Mouse (Mus musculus): ENCODE data around the gene Pax6. TPM values are rescaled to one million over a fixed set of nuclear protein-coding genes. Genes with fewer than 3 reads are reported as not detected.

Pax6 gene
- polyA plus RNA-seq, 1 experiment, result 84.5 TPM

DNA sequence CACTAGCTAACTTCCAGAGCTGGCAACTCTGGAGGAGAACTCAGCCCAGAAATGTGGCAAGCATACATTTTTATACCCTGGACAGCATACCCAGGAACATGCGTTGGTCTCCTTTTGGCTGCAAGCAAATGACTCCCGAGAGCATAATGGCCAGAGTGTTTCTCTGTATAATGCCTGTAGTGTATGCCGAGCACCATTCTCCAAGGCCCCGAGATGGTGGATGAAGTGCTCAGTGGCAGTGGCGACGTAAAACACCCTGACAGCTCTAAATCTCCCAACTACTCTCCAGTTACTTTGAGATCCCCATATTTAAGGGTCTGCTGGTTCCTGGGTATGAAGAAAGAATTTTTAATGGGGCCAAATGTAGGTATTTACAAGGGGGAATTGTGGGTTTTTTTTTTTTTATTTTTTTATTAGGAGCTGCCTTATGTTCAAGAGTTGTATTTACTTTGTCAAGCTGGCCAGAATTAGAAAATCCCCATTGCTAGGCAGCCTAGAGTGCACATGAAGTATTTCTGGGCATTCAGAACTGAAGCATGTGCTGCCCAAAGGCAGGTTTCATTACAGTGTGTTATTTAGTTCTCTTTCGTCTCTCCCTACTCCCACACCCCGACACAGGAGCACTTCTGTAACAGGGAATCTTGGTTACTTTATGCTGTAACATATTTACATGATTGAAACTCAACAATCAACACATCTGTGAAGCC is 46.9 kb downstream of the Pax6 start:
- no peak overlapping the region for H3K27ac ChIP-seq (ENCODE audit: insufficient read depth, low read length)
- no peak for DNase-seq
- H3K4me1 ChIP-seq (ENCODE audit: control insufficient read depth, insufficient read depth, low read length), result peaks cover 6% of the 10 kb centered on the region; the same call in 1 of the 2 replicates
- H3K4me3 ChIP-seq (replicated peaks; ENCODE audit: insufficient read depth, low read depth, low read length), result no peak overlapping the region
- TF ChIP-seq POLR2A (IDR thresholded peaks at IDR 0.05; ENCODE audit: borderline replicate concordance, insufficient read depth, low read length), result no peak
- WGBS, result 79% methylated on average over 8 of the region's 8 CpGs
- no peaks in the 10 kb centered on the region for H3K27me3 ChIP-seq (ENCODE audit: control insufficient read depth, insufficient read depth, low read length)

DNA sequence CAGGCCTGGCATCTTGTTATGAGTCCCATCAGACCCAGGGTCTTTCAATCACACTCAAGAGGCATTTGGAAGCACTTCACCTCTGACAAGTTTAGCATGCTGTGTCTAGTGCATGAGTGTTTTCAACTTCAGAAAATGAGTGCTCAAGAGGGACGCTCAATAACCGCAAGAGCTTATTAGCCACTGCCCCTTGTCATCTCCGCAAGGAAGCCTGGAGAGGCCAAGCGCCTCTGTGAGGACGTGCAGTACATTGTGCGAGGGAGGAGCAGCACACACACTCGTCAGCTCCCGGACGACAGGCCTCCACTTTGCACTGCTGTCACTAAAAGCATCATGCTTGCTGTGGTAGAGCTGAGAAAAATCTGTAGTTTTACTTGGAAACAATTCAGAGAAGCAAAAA is 58.0 kb downstream of the Pax6 start:
- no peak for DNase-seq
- H3K27me3 ChIP-seq (ENCODE audit: control insufficient read depth, insufficient read depth, low read length), result no peaks in the 10 kb centered on the region
- TF ChIP-seq CTCF (IDR thresholded peaks at IDR 0.05; ENCODE audit: borderline replicate concordance, insufficient read depth, low read depth, low read length) (no peak), POLR2A (IDR thresholded peaks at IDR 0.05; ENCODE audit: borderline replicate concordance, insufficient read depth, low read length) (no peak)
- no peak overlapping the region for H3K4me3 ChIP-seq (replicated peaks; ENCODE audit: insufficient read depth, low read depth, low read length)
- H3K4me1 ChIP-seq (ENCODE audit: control insufficient read depth, insufficient read depth, low read length), result peaks cover 8% of the 10 kb centered on the region; the same call in 1 of the 2 replicates
- WGBS, result 76% methylated on average over 9 of the region's 9 CpGs
- no peak overlapping the region for H3K27ac ChIP-seq (ENCODE audit: insufficient read depth, low read length)

DNA sequence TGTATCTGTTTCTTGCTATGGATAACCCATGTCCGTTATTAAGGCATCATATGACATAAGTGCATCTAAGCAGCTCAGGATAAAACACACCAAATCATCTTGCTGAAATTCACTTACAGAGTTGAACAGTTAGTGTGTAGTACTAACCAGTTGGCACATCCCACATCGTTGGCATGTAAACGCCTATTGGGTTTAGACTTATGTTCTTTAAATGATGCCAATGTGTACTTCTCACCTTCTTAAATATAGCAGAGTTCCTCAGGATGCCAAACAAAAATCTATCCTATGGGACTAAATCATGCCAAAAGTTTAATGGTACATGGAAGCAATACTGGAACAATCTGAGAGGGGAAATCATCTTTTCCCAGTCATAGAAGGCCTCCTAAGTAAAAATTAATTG is 62.0 kb downstream of the Pax6 start:
- peaks cover 4% of the 10 kb centered on the region; the same call in 1 of the 2 replicates for H3K4me1 ChIP-seq (ENCODE audit: control insufficient read depth, insufficient read depth, low read length)
- H3K4me3 ChIP-seq (replicated peaks; ENCODE audit: insufficient read depth, low read depth, low read length), result no peak overlapping the region
- H3K27me3 ChIP-seq (ENCODE audit: control insufficient read depth, insufficient read depth, low read length), result no peaks in the 10 kb centered on the region
- WGBS, result 41% methylated on average over 3 of the region's 3 CpGs
- TF ChIP-seq CTCF (IDR thresholded peaks at IDR 0.05; ENCODE audit: borderline replicate concordance, insufficient read depth, low read depth, low read length) (no peak), POLR2A (IDR thresholded peaks at IDR 0.05; ENCODE audit: borderline replicate concordance, insufficient read depth, low read length) (no peak)
- no peak overlapping the region for H3K27ac ChIP-seq (ENCODE audit: insufficient read depth, low read length)
- no peak for DNase-seq

DNA sequence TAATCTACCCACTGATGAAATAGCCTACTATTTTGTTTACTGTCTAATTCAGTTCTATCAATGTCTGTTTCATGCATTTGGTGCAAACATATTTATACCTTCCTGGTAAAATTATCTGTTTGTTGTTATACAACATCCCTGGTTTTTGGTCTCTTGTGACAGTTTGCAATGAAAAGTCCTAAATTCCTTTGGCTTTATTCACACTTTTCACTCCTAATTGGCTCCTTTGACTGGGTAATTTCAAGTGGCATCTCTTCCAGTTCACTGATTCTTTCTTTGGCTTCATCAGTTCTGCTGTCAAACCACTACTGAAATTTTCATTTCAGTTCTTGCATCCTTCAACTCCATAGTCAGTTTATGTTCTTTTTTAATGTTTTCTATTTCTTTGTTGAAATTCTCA is 67.5 kb downstream of the Pax6 start:
- Histone ChIP-seq H3K27ac (ENCODE audit: insufficient read depth, low read length) (no peak overlapping the region), H3K4me3 (replicated peaks; ENCODE audit: insufficient read depth, low read depth, low read length) (no peak overlapping the region), H3K4me1 (ENCODE audit: control insufficient read depth, insufficient read depth, low read length) (no peaks in the 10 kb centered on the region), H3K27me3 (ENCODE audit: control insufficient read depth, insufficient read depth, low read length) (no peaks in the 10 kb centered on the region)
- TF ChIP-seq CTCF (IDR thresholded peaks at IDR 0.05; ENCODE audit: borderline replicate concordance, insufficient read depth, low read depth, low read length), result no peak
- TF ChIP-seq POLR2A (IDR thresholded peaks at IDR 0.05; ENCODE audit: borderline replicate concordance, insufficient read depth, low read length), result no peak
- DNase-seq, result peak in 1 of 2 experiments; percentile 39

DNA sequence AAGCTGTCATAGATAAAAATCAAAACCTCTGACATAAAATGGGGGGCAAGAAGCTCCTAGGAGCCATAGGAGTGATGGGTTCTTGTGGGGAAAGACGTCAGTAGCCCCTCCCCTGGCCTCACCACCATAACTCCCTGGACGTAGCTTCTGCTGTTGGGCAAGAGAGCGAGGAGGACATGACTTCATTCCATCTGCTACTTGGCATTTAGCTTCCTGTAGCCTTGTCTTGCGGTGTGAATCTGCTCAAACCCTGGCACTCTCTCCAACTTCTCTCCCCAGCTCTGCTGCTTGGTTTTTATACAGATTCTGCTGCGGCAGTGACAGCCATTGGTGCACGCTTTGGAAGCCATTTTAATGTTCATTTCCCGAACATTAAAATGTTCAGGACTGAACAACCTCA is 78.2 kb downstream of the Pax6 start:
- 12% methylated on average over 7 of the region's 7 CpGs for WGBS
- no peak for TF ChIP-seq CTCF (IDR thresholded peaks at IDR 0.05; ENCODE audit: borderline replicate concordance, insufficient read depth, low read depth, low read length)
- no peak for TF ChIP-seq POLR2A (IDR thresholded peaks at IDR 0.05; ENCODE audit: borderline replicate concordance, insufficient read depth, low read length)
- DNase-seq, result peak; percentile 58 to 85
- H3K27me3 ChIP-seq (ENCODE audit: control insufficient read depth, insufficient read depth, low read length), result no peaks in the 10 kb centered on the region
- H3K4me1 ChIP-seq (ENCODE audit: control insufficient read depth, insufficient read depth, low read length), result peaks cover 5% of the 10 kb centered on the region; the same call in 1 of the 2 replicates
- H3K4me3 ChIP-seq (replicated peaks; ENCODE audit: insufficient read depth, low read depth, low read length), result no peak overlapping the region
- peak overlapping the region; percentile 11; the same call in 1 of the 2 replicates for H3K27ac ChIP-seq (ENCODE audit: insufficient read depth, low read length)

Other genes with a start within 250 kb of the Pax6 start
- 11.0 and 11.9 TPM in 2 replicates for gene Elp4, start 235.7 kb downstream of the Pax6 start, polyA plus RNA-seq (2012; rRNA removed)
- 37.8 and 40.0 TPM in 2 replicates for gene Immp1l, start 235.7 kb downstream of the Pax6 start, polyA plus RNA-seq (2012; rRNA removed)